Mouse (Mus musculus) kidney, postnatal 4 days (tissue): ENCODE measurements around the gene Gm20388.

Source experiments
- DNase-seq, 2 experiments: peaks; one replicate each; pipeline ENCODE4 v3.0.0; 2021; ENCODE audit warnings: mixed read lengths in 2 of 2

Gene Gm20388

GRCm38 (mm10) chr8:124319316-124319652, 4408.6 kb downstream of the Gm20388 start:
- DNase-seq: no peak

GRCm38 (mm10) chr8:124321227-124321840, 4410.7 kb downstream of the Gm20388 start:
- peak in 1 of 2 experiments; percentile 32 for DNase-seq

- DNase-seq: no peak
Measured at GRCm38 (mm10) chr8:124323356-124323755, 4412.7 kb downstream of the Gm20388 start.

- no peak for DNase-seq
Measured at GRCm38 (mm10) chr8:124328259-124328658, 4417.6 kb downstream of the Gm20388 start.

GRCm38 (mm10) chr8:124329690-124330089, 4419.0 kb downstream of the Gm20388 start:
- DNase-seq: no peak

- DNase-seq: no peak
Measured at GRCm38 (mm10) chr8:124330433-124330832, 4419.8 kb downstream of the Gm20388 start.

GRCm38 (mm10) chr8:124331094-124331493, 4420.5 kb downstream of the Gm20388 start:
- no peak for DNase-seq

- DNase-seq: no peak
Measured at GRCm38 (mm10) chr8:124331706-124332105, 4421.1 kb downstream of the Gm20388 start.

- DNase-seq: no peak
Measured at GRCm38 (mm10) chr8:124336302-124336701, 4425.7 kb downstream of the Gm20388 start.

- no peak for DNase-seq
Measured at GRCm38 (mm10) chr8:124339742-124340141, 4429.1 kb downstream of the Gm20388 start.

- DNase-seq: peak; percentile 34 to 62
Measured at GRCm38 (mm10) chr8:124340360-124341068, 4429.9 kb downstream of the Gm20388 start.

GRCm38 (mm10) chr8:124343151-124343550, 4432.5 kb downstream of the Gm20388 start:
- no peak for DNase-seq

- DNase-seq: peak; percentile 58 to 69
Measured at GRCm38 (mm10) chr8:124343991-124344390, 4433.4 kb downstream of the Gm20388 start.

GRCm38 (mm10) chr8:124345098-124345497, 4434.5 kb downstream of the Gm20388 start:
- no peak for DNase-seq

- DNase-seq: peak; percentile 78 to 81
Measured at GRCm38 (mm10) chr8:124346852-124347523, 4436.3 kb downstream of the Gm20388 start.

- DNase-seq: no peak
Measured at GRCm38 (mm10) chr8:124348087-124348486, 4437.4 kb downstream of the Gm20388 start.

- DNase-seq: peak; percentile 90 to 93
Measured at GRCm38 (mm10) chr8:124349663-124350062, 4439.0 kb downstream of the Gm20388 start.

GRCm38 (mm10) chr8:124351636-124352035, 4441.0 kb downstream of the Gm20388 start:
- DNase-seq: no peak

GRCm38 (mm10) chr8:124360911-124361310, 4450.3 kb downstream of the Gm20388 start:
- DNase-seq: no peak

GRCm38 (mm10) chr8:124361773-124362427, 4451.3 kb downstream of the Gm20388 start:
- DNase-seq: no peak

- no peak for DNase-seq
Measured at GRCm38 (mm10) chr8:124362589-124362988, 4451.9 kb downstream of the Gm20388 start.

GRCm38 (mm10) chr8:124363337-124363736, 4452.7 kb downstream of the Gm20388 start:
- no peak for DNase-seq

- peak; percentile 85 for DNase-seq
Measured at GRCm38 (mm10) chr8:124368213-124368612, 4457.6 kb downstream of the Gm20388 start.
